Mouse (Mus musculus): Measurements from ENCODE around the gene Ascl4. TPM values are rescaled to one million over a fixed set of nuclear protein-coding genes. Genes with fewer than 3 reads are reported as not detected.

The Ascl4 gene
- total RNA-seq, 1 experiment from 2014 or later: not detected

- ATAC-seq (replicated peaks; ENCODE audit: low read depth, poor library complexity, severe bottlenecking): peak; percentile 89
These were observed 40.7 kb downstream of the Ascl4 start for GRCm38 (mm10) chr10:85968157-85968634.

- no peak for ATAC-seq (replicated peaks; ENCODE audit: low read depth, poor library complexity, severe bottlenecking)
These were observed 41.2 kb downstream of the Ascl4 start for GRCm38 (mm10) chr10:85968731-85969130.

- ATAC-seq (replicated peaks; ENCODE audit: low read depth, poor library complexity, severe bottlenecking): peak; percentile 87
These were observed 42.6 kb downstream of the Ascl4 start for GRCm38 (mm10) chr10:85969894-85970620.

- ATAC-seq (replicated peaks; ENCODE audit: low read depth, poor library complexity, severe bottlenecking): no peak
These were observed 44.3 kb downstream of the Ascl4 start for GRCm38 (mm10) chr10:85971826-85972225.

- ATAC-seq (replicated peaks; ENCODE audit: low read depth, poor library complexity, severe bottlenecking): no peak
These were observed 45.4 kb downstream of the Ascl4 start for GRCm38 (mm10) chr10:85972915-85973314.

- peak; percentile 82 for ATAC-seq (replicated peaks; ENCODE audit: low read depth, poor library complexity, severe bottlenecking)
These were observed 62.1 kb downstream of the Ascl4 start for GRCm38 (mm10) chr10:85989412-85990115.

- no peak for ATAC-seq (replicated peaks; ENCODE audit: low read depth, poor library complexity, severe bottlenecking)
These were observed 64.9 kb downstream of the Ascl4 start for GRCm38 (mm10) chr10:85992412-85992811.

- ATAC-seq (replicated peaks; ENCODE audit: low read depth, poor library complexity, severe bottlenecking): no peak
These were observed 66.4 kb downstream of the Ascl4 start for GRCm38 (mm10) chr10:85993836-85994235.

- no peak for ATAC-seq (replicated peaks; ENCODE audit: low read depth, poor library complexity, severe bottlenecking)
These were observed 67.1 kb downstream of the Ascl4 start for GRCm38 (mm10) chr10:85994543-85995104.

Other genes starting within 250 kb of the Ascl4 start
- 72.1 and 72.7 TPM in 2 replicates for gene Pwp1, start 98.2 kb upstream of the Ascl4 start, total RNA-seq (2017)
- gene Prdm4, start 10.5 kb upstream of the Ascl4 start, total RNA-seq (2017): 32.5 and 37.2 TPM in 2 replicates
- 176 and 191 TPM in 2 replicates for gene Rtcb, start 30.1 kb downstream of the Ascl4 start, total RNA-seq (2017)
- gene Bpifc, start 84.2 kb downstream of the Ascl4 start, total RNA-seq (2017): 3.4 and 5.7 TPM in 2 replicates
- gene Fbxo7, start 94.3 kb downstream of the Ascl4 start, total RNA-seq (2017): 26.0 and 38.1 TPM in 2 replicates

Measured in common myeloid progenitor, adult 5-6 weeks (primary cell).